Mouse (Mus musculus) heart, adult 2 months (tissue): ENCODE data around the gene Palb2. TPM values are rescaled to one million over a fixed set of nuclear protein-coding genes. Genes with fewer than 3 reads are reported as not detected.
A peak's percentile ranks its signal among the peaks of the same experiment; 100 is the strongest.

Source experiments
- DNase-seq, 2 experiments: peaks; one replicate each; pipeline ENCODE4 v3.0.0; 2021
- H3K27ac ChIP-seq: fragments of 200-600 bp; 2 replicates; pipeline ENCODE4 v1.8.1; 2022
- H3K27me3 ChIP-seq: fragments of 200-500 bp; 2 replicates; pipeline ENCODE4 v1.6.1; 2012; ENCODE audit warnings: mild to moderate bottlenecking, low read length, inconsistent platforms, mixed read lengths; ENCODE audit not compliant: control insufficient read depth, insufficient read depth
- H3K36me3 ChIP-seq: fragments of 200-500 bp; 2 replicates; pipeline ENCODE4 v1.6.1; 2012; ENCODE audit warnings: low read length, inconsistent platforms; ENCODE audit not compliant: control insufficient read depth, insufficient read depth
- H3K4me1 ChIP-seq: fragments of 200-500 bp; 2 replicates; pipeline ENCODE4 v1.6.1; 2011; ENCODE audit warnings: low read length; ENCODE audit not compliant: control insufficient read depth, insufficient read depth
- H3K4me3 ChIP-seq: fragments of 200-600 bp; 2 replicates; pipeline ENCODE4 v1.8.1; 2022
- H3K79me2 ChIP-seq: fragments of 200-500 bp; replicated peaks from 2 replicates; pipeline ENCODE4 v1.6.1; 2012; ENCODE audit warnings: mild to moderate bottlenecking, inconsistent platforms, low read length, moderate library complexity, mixed read lengths; ENCODE audit not compliant: control insufficient read depth, insufficient read depth
- H3K9ac ChIP-seq: fragments of 200-500 bp; 2 replicates; pipeline ENCODE4 v1.6.1; 2012; ENCODE audit warnings: low read depth, mild to moderate bottlenecking, control low read depth, inconsistent platforms, low read length, mixed read lengths
- CTCF ChIP-seq: fragments of 200-600 bp; IDR thresholded peaks from 2 replicates; pipeline ENCODE4 v1.8.1; 2022; ENCODE audit warnings: antibody characterized with exemption, mild to moderate bottlenecking, moderate library complexity
- EP300 ChIP-seq: fragments of 200-500 bp; IDR thresholded peaks from 2 replicates; pipeline ENCODE4 v1.6.1; 2011; ENCODE audit warnings: low read depth, low read length, control low read depth; ENCODE audit not compliant: insufficient read depth
- POLR2A ChIP-seq: fragments of 200-500 bp; IDR thresholded peaks from 2 replicates; pipeline ENCODE4 v1.6.1; 2011; ENCODE audit warnings: mild to moderate bottlenecking, low read depth, low read length, control low read depth; ENCODE audit not compliant: insufficient read depth
- WGBS: fragments of 180-500 bp; shearing (Covaris S2); methylation state at CpG from one replicate; pipeline ENCODE4 v1.1.7; 2018; 5-methylcytosine and 5-hydroxymethylcytosine counted together
- intact Hi-C: fragments of 180-260 bp; cut with DNase I; formaldehyde crosslinking; loops from one replicate; pipeline ENCODE4 v1.15.1; 2025
- polyA plus RNA-seq: library from polyadenylated mRNA; depleted of rRNA; stranded (reverse); fragments of >200 nt; gene quantifications from 2 replicates; pipeline ENCODE4 v1.2.3, GENCODE M21; 2012
- total RNA-seq, 2 experiments: library from RNA; stranded (reverse); gene quantifications; 2 replicates each; pipeline ENCODE4 v1.2.3; 2021

The Palb2 gene
- total and polyA plus RNA-seq, 3 experiments, result 0.55 to 0.74 (median 0.63) TPM

- no peak overlapping the region for H3K27ac ChIP-seq
- no peak for DNase-seq
- H3K27me3 ChIP-seq, result no peaks in the 10 kb centered on the region
- no peaks in the 10 kb centered on the region for H3K4me1 ChIP-seq
- peaks cover 16% of the 10 kb centered on the region for H3K36me3 ChIP-seq
- no peak overlapping the region for H3K4me3 ChIP-seq
- no peak overlapping the region for H3K9ac ChIP-seq
- intact Hi-C loops, result no loop called here
- H3K79me2 ChIP-seq, result no peaks in the 10 kb centered on the region
- TF ChIP-seq POLR2A (no peak), CTCF (no peak), EP300 (no peak)
Measured at GRCm38 (mm10) chr7:122137071-122137470, 4.3 kb upstream of the Palb2 start.

- no peaks in the 10 kb centered on the region for H3K79me2 ChIP-seq
- no peaks in the 10 kb centered on the region for H3K27me3 ChIP-seq
- H3K36me3 ChIP-seq, result peaks cover 16% of the 10 kb centered on the region
- no peak overlapping the region for H3K27ac ChIP-seq
- WGBS, result 71% methylated on average over 10 of the region's 10 CpGs
- no peak for TF ChIP-seq POLR2A
- TF ChIP-seq EP300, result no peak
- TF ChIP-seq CTCF, result peak; percentile 51
- H3K4me3 ChIP-seq, result no peak overlapping the region
- no peak overlapping the region for H3K9ac ChIP-seq
- DNase-seq, result no peak
- no peaks in the 10 kb centered on the region for H3K4me1 ChIP-seq
- intact Hi-C loops, result loop anchor here (2.0 kb wide), 1 partner anchor 24 kb away; the partner anchor contains the start of gene Plk1
Measured at GRCm38 (mm10) chr7:122135070-122135469, 2.3 kb upstream of the Palb2 start.

- no peaks in the 10 kb centered on the region for H3K79me2 ChIP-seq
- peak overlapping the region; percentile 87 for H3K27ac ChIP-seq
- intact Hi-C loops, result loop anchor here (2.0 kb wide), 3 partner anchors 30 to 152 kb away; partner anchors contain the start of genes Cog7, Ears2 and Ubfd1
- peak overlapping the region; percentile 94 for H3K9ac ChIP-seq
- H3K36me3 ChIP-seq, result peaks cover 13% of the 10 kb centered on the region; the same call in 1 of the 2 replicates
- no peaks in the 10 kb centered on the region for H3K4me1 ChIP-seq
- TF ChIP-seq POLR2A, result no peak
- TF ChIP-seq EP300, result no peak
- no peak for TF ChIP-seq CTCF
- H3K4me3 ChIP-seq, result peak overlapping the region; percentile 96
- DNase-seq, result no peak
- 10% methylated on average over 8 of the region's 8 CpGs for WGBS
- H3K27me3 ChIP-seq, result no peaks in the 10 kb centered on the region
Measured at GRCm38 (mm10) chr7:122133338-122133625, 497 bp upstream of the Palb2 start.

- intact Hi-C loops, result loop anchor here (2.0 kb wide), 3 partner anchors 29 to 151 kb away; partner anchors contain the start of genes Cog7, Ears2 and Ubfd1
- no peaks in the 10 kb centered on the region for H3K4me1 ChIP-seq
- TF ChIP-seq POLR2A, result no peak
- no peak for TF ChIP-seq CTCF
- TF ChIP-seq EP300, result no peak
- H3K9ac ChIP-seq, result no peak overlapping the region
- no peak overlapping the region for H3K4me3 ChIP-seq
- H3K27ac ChIP-seq, result no peak overlapping the region
- no peaks in the 10 kb centered on the region for H3K27me3 ChIP-seq
- no peak for DNase-seq
- H3K79me2 ChIP-seq, result no peaks in the 10 kb centered on the region
- peaks cover 12% of the 10 kb centered on the region; the same call in 1 of the 2 replicates for H3K36me3 ChIP-seq
Measured at GRCm38 (mm10) chr7:122131834-122132233, 951 bp downstream of the Palb2 start.

- Histone ChIP-seq H3K9ac (no peak overlapping the region), H3K4me3 (no peak overlapping the region), H3K79me2 (no peaks in the 10 kb centered on the region), H3K36me3 (no peaks in the 10 kb centered on the region), H3K27me3 (no peaks in the 10 kb centered on the region), H3K4me1 (no peaks in the 10 kb centered on the region), H3K27ac (no peak overlapping the region)
- no peak for DNase-seq
- TF ChIP-seq POLR2A (no peak), EP300 (no peak), CTCF (no peak)
- 90% methylated on average over 11 of the region's 11 CpGs for WGBS
- intact Hi-C loops, result no loop called here
Measured at GRCm38 (mm10) chr7:122126946-122127345, 5.8 kb downstream of the Palb2 start.

- no peaks in the 10 kb centered on the region for H3K27me3 ChIP-seq
- no peak overlapping the region for H3K27ac ChIP-seq
- H3K4me1 ChIP-seq, result no peaks in the 10 kb centered on the region
- TF ChIP-seq CTCF (no peak), POLR2A (no peak), EP300 (no peak)
- WGBS, result 80% methylated on average over 8 of the region's 8 CpGs
- no peaks in the 10 kb centered on the region for H3K36me3 ChIP-seq
- no peak overlapping the region for H3K9ac ChIP-seq
- no peaks in the 10 kb centered on the region for H3K79me2 ChIP-seq
- H3K4me3 ChIP-seq, result no peak overlapping the region
- DNase-seq, result no peak
- intact Hi-C loops, result no loop called here
Measured at GRCm38 (mm10) chr7:122125636-122126035, 7.1 kb downstream of the Palb2 start.
